In the genomic region with DNA sequence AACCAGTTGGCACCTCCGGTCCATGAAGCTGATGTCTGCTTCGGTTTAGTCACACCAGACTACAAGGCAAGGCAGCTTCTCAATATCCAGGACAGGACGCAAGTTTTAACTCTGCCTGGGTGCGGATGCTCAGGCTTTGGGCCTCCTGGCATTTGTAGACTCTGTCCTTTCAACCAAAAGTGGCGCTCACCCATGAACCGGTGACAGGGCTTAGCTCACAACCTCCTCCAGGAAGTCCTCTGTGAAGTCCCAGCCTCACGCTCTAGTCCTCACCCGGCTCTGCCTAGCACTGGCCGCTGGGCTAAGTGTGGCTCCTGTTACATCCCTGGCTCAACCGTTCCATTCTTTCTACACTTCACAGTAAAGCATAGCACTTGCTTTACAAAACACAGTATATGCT, we compare ENCODE assay signal across 27 mouse cellular contexts. TPM values are rescaled to one million over a fixed set of nuclear protein-coding genes. Genes with fewer than 3 reads are reported as not detected.
DNase-seq lines count a peak whose midpoint lies in the region; ATAC-seq and TF ChIP-seq lines count a peak whose summit lies in the region.
"Had no signal": no experiment of that assay in that cellular context is flagged by ENCODE, and none has a peak within 500 bp of the region (broad histone marks: within the 10 kb centered on the region; RNA-seq: fewer than 3 reads in every experiment).

No protein-coding gene starts in this region.

- peaks cover 3% of the 10 kb centered on the region; the same call in 1 of the 2 replicates for H3K36me3 ChIP-seq in heart, embryonic 11.5 days (ENCODE audit: control insufficient read depth, insufficient read depth, low read length)
- H3K36me3 ChIP-seq in intestine, embryonic 14.5 days (ENCODE audit: control insufficient read depth, insufficient read depth, low read length): no peaks in the 10 kb centered on the region
- no peaks in the 10 kb centered on the region for H3K36me3 ChIP-seq in intestine, embryonic 15.5 days
- H3K36me3 ChIP-seq in myocyte (ENCODE audit: control insufficient read depth, insufficient read depth): peaks cover 5% of the 10 kb centered on the region
- H3K36me3 ChIP-seq in stomach, embryonic 16.5 days (ENCODE audit: control insufficient read depth, insufficient read depth, low read length): no peaks in the 10 kb centered on the region
- H3K36me3 ChIP-seq: hindbrain, embryonic 15.5 days; limb, embryonic 10.5 days; limb, embryonic 15.5 days; liver, embryonic 13.5 days; neural tube, embryonic 15.5 days had no signal

- intact Hi-C loops in heart, postnatal 10 days (cut with DNase I): no loop called here

- H3K4me1 ChIP-seq in heart, embryonic 11.5 days (ENCODE audit: control insufficient read depth, insufficient read depth, low read length): peaks cover 20% of the 10 kb centered on the region; the same call in 1 of the 2 replicates
- H3K4me1 ChIP-seq in intestine, embryonic 14.5 days (replicated peaks; ENCODE audit: control insufficient read depth, insufficient read depth, low read length): peaks cover 7% of the 10 kb centered on the region
- peaks cover 7% of the 10 kb centered on the region; the same call in 1 of the 2 replicates for H3K4me1 ChIP-seq in intestine, embryonic 15.5 days (replicated peaks)
- H3K4me1 ChIP-seq in stomach, embryonic 16.5 days (ENCODE audit: control insufficient read depth, insufficient read depth, low read length): peaks cover 11% of the 10 kb centered on the region
- H3K4me1 ChIP-seq: hindbrain, embryonic 15.5 days; liver, embryonic 13.5 days; neural tube, embryonic 15.5 days had no signal

- no peak overlapping the region for H3ac ChIP-seq in myocyte (ENCODE audit: control insufficient read depth, insufficient read length)

- peaks cover 94% of the 10 kb centered on the region for H3K79me2 ChIP-seq in myocyte (ENCODE audit: control insufficient read depth, insufficient read depth)

- peak overlapping the region; percentile 76 for H3K4me2 ChIP-seq in heart, embryonic 11.5 days
- peak overlapping the region; percentile 48; the same call in 1 of the 2 replicates for H3K4me2 ChIP-seq in intestine, embryonic 14.5 days (ENCODE audit: low read length)
- no peak overlapping the region; the same call in 1 of the 2 replicates for H3K4me2 ChIP-seq in intestine, embryonic 15.5 days (replicated peaks)
- peak overlapping the region; percentile 77 for H3K4me2 ChIP-seq in myocyte (ENCODE audit: low read depth)
- H3K4me2 ChIP-seq in stomach, embryonic 16.5 days (ENCODE audit: low read depth, low read length): peak overlapping the region; percentile 47
- H3K4me2 ChIP-seq: forebrain, embryonic 13.5 days; hindbrain, embryonic 15.5 days; limb, embryonic 15.5 days; liver, embryonic 13.5 days; neural tube, embryonic 15.5 days had no signal

- H3K4me3 ChIP-seq in heart, embryonic 11.5 days (ENCODE audit: low read depth, low read length): peak overlapping the region; percentile 62
- no peak overlapping the region for H3K4me3 ChIP-seq in intestine, embryonic 14.5 days (ENCODE audit: low read depth, low read length)
- no peak overlapping the region for H3K4me3 ChIP-seq in intestine, embryonic 15.5 days (replicated peaks)
- peak overlapping the region; percentile 89 for H3K4me3 ChIP-seq in myocyte
- H3K4me3 ChIP-seq in stomach, embryonic 16.5 days (replicated peaks; ENCODE audit: low read length): peak overlapping the region; percentile 47; the same call in 1 of the 2 replicates
- H3K4me3 ChIP-seq: forebrain, embryonic 13.5 days; hindbrain, embryonic 15.5 days; limb, embryonic 10.5 days; limb, embryonic 15.5 days; liver, embryonic 13.5 days; neural tube, embryonic 15.5 days had no signal

- no peaks in the 10 kb centered on the region for H3K9me3 ChIP-seq in heart, embryonic 11.5 days (replicated peaks; ENCODE audit: control insufficient read depth, low read length)
- H3K9me3 ChIP-seq in intestine, embryonic 14.5 days (ENCODE audit: control insufficient read depth, low read length): no peaks in the 10 kb centered on the region
- H3K9me3 ChIP-seq in intestine, embryonic 15.5 days: no peaks in the 10 kb centered on the region
- no peaks in the 10 kb centered on the region for H3K9me3 ChIP-seq in stomach, embryonic 16.5 days (replicated peaks; ENCODE audit: control insufficient read depth, low read length)
- H3K9me3 ChIP-seq: forebrain, embryonic 13.5 days; hindbrain, embryonic 15.5 days; limb, embryonic 10.5 days; limb, embryonic 15.5 days; liver, embryonic 13.5 days had no signal

- ATAC-seq in heart, embryonic 11.5 days (replicated peaks; ENCODE audit: insufficient number of reproducible peaks, low FRiP score, low TSS enrichment): no peak
- no peak for ATAC-seq in intestine, embryonic 14.5 days (replicated peaks; ENCODE audit: low FRiP score, low TSS enrichment, low read depth)
- no peak for ATAC-seq in intestine, embryonic 15.5 days
- no peak for ATAC-seq in stomach, embryonic 16.5 days (ENCODE audit: insufficient read depth, low FRiP score)
- ATAC-seq: activated CD4-positive, CD25-positive, alpha-beta regulatory T cell, adult 4 months; forebrain, embryonic 13.5 days; inflammation-experienced regulatory T-cells, adult 6 months had no signal

- no peak for DNase-seq in heart, postnatal 10 days
- DNase-seq in intestine, embryonic 14.5 days (ENCODE audit: low spot score): no peak
- no peak for DNase-seq in spleen, adult 18-20 months
- DNase-seq: adrenal gland, adult 2 months; B cell, adult 2 months; cerebellum, adult 8-10 months; cerebellum, postnatal 36 days; kidney, adult 9 months; liver, embryonic 13.5 days; lung, adult 18-20 months; midbrain, embryonic 14.5 days; retina, postnatal 1 day; right cerebral cortex, postnatal 14 days; thymus, postnatal 4 days had no signal

- H3K27me3 ChIP-seq in heart, embryonic 11.5 days (ENCODE audit: control insufficient read depth, insufficient read depth, low read length): no peaks in the 10 kb centered on the region
- no peaks in the 10 kb centered on the region for H3K27me3 ChIP-seq in intestine, embryonic 14.5 days (replicated peaks; ENCODE audit: control insufficient read depth, insufficient read depth, low read length)
- H3K27me3 ChIP-seq in intestine, embryonic 15.5 days (replicated peaks): no peaks in the 10 kb centered on the region
- no peaks in the 10 kb centered on the region for H3K27me3 ChIP-seq in myocyte (ENCODE audit: control insufficient read depth, insufficient read depth, insufficient read length)
- H3K27me3 ChIP-seq in stomach, embryonic 16.5 days (ENCODE audit: control insufficient read depth, insufficient read depth, low read length): no peaks in the 10 kb centered on the region
- H3K27me3 ChIP-seq: forebrain, embryonic 13.5 days; hindbrain, embryonic 15.5 days; limb, embryonic 15.5 days; neural tube, embryonic 15.5 days had no signal

- TF ChIP-seq POLR2A in myocyte (IDR thresholded peaks at IDR 0.05; ENCODE audit: insufficient read length, low read depth): peak; percentile 17

- 66% methylated on average over 10 of the region's 10 CpGs for WGBS in heart, embryonic 11.5 days (ENCODE audit: insufficient replicate concordance)
- 91% methylated on average over 10 of the region's 10 CpGs for WGBS in intestine, embryonic 14.5 days
- 90% methylated on average over 10 of the region's 10 CpGs for WGBS in intestine, embryonic 15.5 days
- WGBS in stomach, embryonic 16.5 days: 91% methylated on average over 10 of the region's 10 CpGs

- peak overlapping the region; percentile 97 for H3K9ac ChIP-seq in heart, embryonic 11.5 days (ENCODE audit: low read depth, low read length)
- H3K9ac ChIP-seq in intestine, embryonic 14.5 days (ENCODE audit: low read length): no peak overlapping the region
- no peak overlapping the region for H3K9ac ChIP-seq in intestine, embryonic 15.5 days
- H3K9ac ChIP-seq in stomach, embryonic 16.5 days (ENCODE audit: low read length): peak overlapping the region; percentile 43; the same call in 1 of the 2 replicates
- H3K9ac ChIP-seq: forebrain, embryonic 13.5 days; hindbrain, embryonic 15.5 days; limb, embryonic 15.5 days; liver, embryonic 13.5 days; neural tube, embryonic 15.5 days had no signal

- H3K27ac ChIP-seq in heart, embryonic 11.5 days (ENCODE audit: low read depth, low read length): peak overlapping the region; percentile 92
- no peak overlapping the region for H3K27ac ChIP-seq in intestine, embryonic 14.5 days (ENCODE audit: low read depth)
- no peak overlapping the region for H3K27ac ChIP-seq in intestine, embryonic 15.5 days
- H3K27ac ChIP-seq in stomach, embryonic 16.5 days (ENCODE audit: low read length): peak overlapping the region; percentile 44; the same call in 1 of the 2 replicates
- H3K27ac ChIP-seq: forebrain, embryonic 13.5 days; hindbrain, embryonic 15.5 days; limb, embryonic 10.5 days; limb, embryonic 15.5 days; liver, embryonic 13.5 days; neural tube, embryonic 15.5 days had no signal

TF ChIP-seq in myocyte, 11 proteins besides CTCF, POLR2A, EP300 and RAD21:
- TF ChIP-seq MYOD1 (IDR thresholded peaks at IDR 0.05; ENCODE audit: control insufficient read depth in 1 of 3, insufficient read length in 2 of 3, low read depth in 2 of 3): no peak
- peak; percentile 27 for TF ChIP-seq POLR2AphosphoS2 (IDR thresholded peaks at IDR 0.05; ENCODE audit: insufficient read length, low read depth)

RNA-seq across cellular contexts. Expression of gene Jph2, which starts 4.6 kb away (rescaled TPM):
- 19.5 and 22.7 TPM in 2 replicates for polyA plus RNA-seq in heart, embryonic 11.5 days (2014; fragmentation: Nextera tagmentation; extraction: Ambion mirVana)
- 100 to 1,000 TPM; 378 to 449 TPM for total RNA-seq in heart, postnatal 10 days (2021)
- 5.6 and 5.9 TPM in 2 replicates for polyA plus RNA-seq in intestine, embryonic 14.5 days (2014; fragmentation: Nextera tagmentation; extraction: Ambion mirVana)
- polyA plus RNA-seq in intestine, embryonic 15.5 days (2015; fragmentation: Nextera tagmentation; extraction: Ambion mirVana): 8.5 and 9.8 TPM in 2 replicates
- 217 TPM for polyA plus RNA-seq in myocyte (2012; fragmentation: generic; extraction: Trizol)
- polyA plus RNA-seq in stomach, embryonic 16.5 days (2015; fragmentation: Nextera tagmentation; extraction: Ambion mirVana): 8.5 and 11.2 TPM in 2 replicates
- total RNA-seq: hematopoietic stem cell, adult 5-6 weeks; monocyte, adult 5-6 weeks had no signal
- polyA plus RNA-seq: activated CD4-positive, CD25-positive, alpha-beta regulatory T cell, adult 4 months; inflammation-experienced regulatory T-cells, adult 6 months had no signal

RNA-seq across cellular contexts. Expression of gene Oser1, which starts 31.3 kb away (rescaled TPM):
- polyA plus RNA-seq in heart, embryonic 11.5 days (2014; fragmentation: Nextera tagmentation; extraction: Ambion mirVana): 60.8 and 64.1 TPM in 2 replicates
- total RNA-seq in heart, postnatal 10 days (2021): 10 to 100 TPM; 21.3 to 24.4 TPM
- 88.9 and 97.7 TPM in 2 replicates for polyA plus RNA-seq in intestine, embryonic 14.5 days (2014; fragmentation: Nextera tagmentation; extraction: Ambion mirVana)
- 83.2 and 87.4 TPM in 2 replicates for polyA plus RNA-seq in intestine, embryonic 15.5 days (2015; fragmentation: Nextera tagmentation; extraction: Ambion mirVana)
- polyA plus RNA-seq in myocyte (2012; fragmentation: generic; extraction: Trizol): 30.3 TPM
- polyA plus RNA-seq in stomach, embryonic 16.5 days (2015; fragmentation: Nextera tagmentation; extraction: Ambion mirVana): 79.0 and 86.1 TPM in 2 replicates

RNA-seq across cellular contexts. Expression of gene Gdap1l1, which starts 45.0 kb away (rescaled TPM):
- polyA plus RNA-seq in heart, embryonic 11.5 days (2014; fragmentation: Nextera tagmentation; extraction: Ambion mirVana): 0.31 and 0.64 TPM in 2 replicates
- total RNA-seq in heart, postnatal 10 days (2021): not detected
- 9.7 and 13.2 TPM in 2 replicates for polyA plus RNA-seq in intestine, embryonic 14.5 days (2014; fragmentation: Nextera tagmentation; extraction: Ambion mirVana)
- polyA plus RNA-seq in intestine, embryonic 15.5 days (2015; fragmentation: Nextera tagmentation; extraction: Ambion mirVana): 5.9 and 6.1 TPM in 2 replicates
- polyA plus RNA-seq in myocyte (2012; fragmentation: generic; extraction: Trizol): 0.43 TPM
- 5.2 and 5.3 TPM in 2 replicates for polyA plus RNA-seq in stomach, embryonic 16.5 days (2015; fragmentation: Nextera tagmentation; extraction: Ambion mirVana)
- total RNA-seq: monocyte, adult 5-6 weeks had no signal
- polyA plus RNA-seq: activated CD4-positive, CD25-positive, alpha-beta regulatory T cell, adult 4 months had no signal

Comparison
In these comparisons a context has a peak if more than half of its experiments do, and no peak if none do; other contexts are left out.
1. H3K27ac ChIP-seq: peak in heart, embryonic 11.5 days (single experiment) and stomach, embryonic 16.5 days (single experiment); none in intestine, embryonic 14.5 days (single experiment) and intestine, embryonic 15.5 days (single experiment).
2. H3K4me3 ChIP-seq: peak in heart, embryonic 11.5 days (single experiment), myocyte (single experiment) and stomach, embryonic 16.5 days (single experiment); none in intestine, embryonic 14.5 days (single experiment) and intestine, embryonic 15.5 days (single experiment).
3. H3K9ac ChIP-seq: peak in heart, embryonic 11.5 days (single experiment) and stomach, embryonic 16.5 days (single experiment); none in intestine, embryonic 14.5 days (single experiment) and intestine, embryonic 15.5 days (single experiment).